Mouse (Mus musculus): ENCODE measurements around the gene Retreg3.

DNA sequence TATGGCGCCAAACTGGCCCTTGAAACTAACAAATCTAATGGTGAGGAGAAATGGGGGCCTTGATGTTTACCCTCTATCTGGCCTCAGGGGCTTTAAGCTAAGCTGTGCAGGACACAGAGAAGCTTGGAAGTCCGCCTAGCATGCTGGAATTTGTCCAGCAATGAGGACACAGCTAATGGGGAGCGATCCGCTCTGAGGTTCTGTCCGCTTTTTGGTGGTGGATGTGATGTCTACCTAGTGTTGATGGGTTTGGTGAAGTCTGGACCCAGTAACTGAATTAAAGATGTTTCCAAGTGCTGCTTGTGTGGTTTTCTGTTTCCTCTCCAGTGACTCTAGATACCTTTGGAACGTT, 33.4 kb downstream of the Retreg3 start:
- no peak for TF ChIP-seq CTCF (IDR thresholded peaks at IDR 0.05; ENCODE audit: extremely low read depth, insufficient read length, insufficient replicate concordance, low read depth, low read length)
- TF ChIP-seq POLR2A (IDR thresholded peaks at IDR 0.05; ENCODE audit: low read depth, low read length), result no peak
